Mouse (Mus musculus): ENCODE results near the gene Itpr1. TPM values are rescaled to one million over a fixed set of nuclear protein-coding genes. Genes with fewer than 3 reads are reported as not detected.
A peak's percentile ranks its signal among the peaks of the same experiment; 100 is the strongest.

Gene Itpr1
- total RNA-seq (2021): 100 to 1,000 TPM; 106 to 129 TPM
- long read RNA-seq, experiment 1, partial matches to known transcripts: 1 of 2 reads
- long read RNA-seq, experiment 1, other reads (novel, unspliced or antisense): 1 of 2 reads
- long read RNA-seq, experiment 2, partial matches to known transcripts: 14 of 24 reads
- long read RNA-seq, experiment 2, other reads (novel, unspliced or antisense): 10 of 24 reads

DNA sequence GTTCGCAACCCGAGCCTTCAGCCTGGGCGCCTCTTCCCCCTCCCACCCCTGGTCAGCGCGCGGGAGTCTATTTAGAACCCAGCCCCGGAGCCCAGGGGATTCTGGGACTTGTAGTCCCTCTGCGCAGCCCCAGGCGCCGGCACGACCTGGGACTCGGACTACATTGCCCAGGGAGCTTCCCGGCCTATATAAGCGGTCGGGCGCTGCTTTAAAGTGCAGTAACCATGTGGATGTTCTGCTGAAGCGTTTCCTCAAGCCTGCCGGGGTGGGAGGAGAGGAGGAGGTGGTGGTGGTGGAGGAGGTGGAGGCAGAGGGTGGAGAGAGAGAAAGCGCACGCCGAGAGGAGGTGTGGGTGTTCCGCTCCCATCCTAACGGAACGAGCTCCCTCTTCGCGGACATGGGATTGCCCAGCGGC, at the start of gene Itpr1:
Gene Itpr1 (plus strand): TSS at position 216 of the 415 bp plus-strand sequence.
- DNase-seq (ENCODE audit: low spot score in 2 of 2): peak; percentile 89 to 96

DNA sequence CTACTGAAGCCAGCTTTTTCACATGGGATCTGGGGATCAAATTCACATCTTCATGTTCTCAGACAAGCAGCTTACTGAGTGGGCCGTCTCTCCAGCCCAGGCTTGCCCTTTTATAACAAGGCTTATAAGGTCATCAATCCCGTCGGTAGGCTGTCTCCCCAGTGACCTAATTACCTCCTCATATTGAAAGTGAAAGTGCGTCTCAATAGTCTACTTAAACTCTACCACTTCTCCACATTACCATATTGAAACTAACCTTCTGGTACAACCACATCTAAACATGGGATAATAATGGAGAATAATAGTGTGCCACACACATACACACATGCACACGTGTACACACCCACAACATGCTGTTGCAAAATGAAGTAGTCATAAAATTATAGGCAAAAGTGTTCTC, 48.0 kb upstream of the Itpr1 start:
- no peak for DNase-seq (ENCODE audit: low spot score in 2 of 2)

DNA sequence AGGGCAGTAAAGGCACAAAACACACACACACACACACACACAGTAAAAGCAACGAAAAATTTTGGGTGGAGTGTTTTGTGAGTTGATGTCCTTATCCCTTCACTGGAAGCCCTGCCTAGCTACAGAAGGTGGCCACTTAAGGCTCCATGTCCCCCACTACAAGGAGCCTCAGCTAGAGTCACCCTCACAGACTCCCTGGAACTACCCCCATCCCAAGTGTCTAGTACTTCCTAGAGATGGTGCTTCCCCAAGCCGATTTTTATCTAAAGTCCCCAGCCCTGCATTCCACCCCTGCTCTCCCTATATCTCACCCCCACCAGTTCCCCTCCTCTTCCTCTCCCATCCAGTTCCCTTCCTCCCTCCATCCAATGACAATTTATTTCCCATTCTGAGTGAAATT, 47.3 kb upstream of the Itpr1 start:
- no peak for DNase-seq (ENCODE audit: low spot score in 2 of 2)

DNA sequence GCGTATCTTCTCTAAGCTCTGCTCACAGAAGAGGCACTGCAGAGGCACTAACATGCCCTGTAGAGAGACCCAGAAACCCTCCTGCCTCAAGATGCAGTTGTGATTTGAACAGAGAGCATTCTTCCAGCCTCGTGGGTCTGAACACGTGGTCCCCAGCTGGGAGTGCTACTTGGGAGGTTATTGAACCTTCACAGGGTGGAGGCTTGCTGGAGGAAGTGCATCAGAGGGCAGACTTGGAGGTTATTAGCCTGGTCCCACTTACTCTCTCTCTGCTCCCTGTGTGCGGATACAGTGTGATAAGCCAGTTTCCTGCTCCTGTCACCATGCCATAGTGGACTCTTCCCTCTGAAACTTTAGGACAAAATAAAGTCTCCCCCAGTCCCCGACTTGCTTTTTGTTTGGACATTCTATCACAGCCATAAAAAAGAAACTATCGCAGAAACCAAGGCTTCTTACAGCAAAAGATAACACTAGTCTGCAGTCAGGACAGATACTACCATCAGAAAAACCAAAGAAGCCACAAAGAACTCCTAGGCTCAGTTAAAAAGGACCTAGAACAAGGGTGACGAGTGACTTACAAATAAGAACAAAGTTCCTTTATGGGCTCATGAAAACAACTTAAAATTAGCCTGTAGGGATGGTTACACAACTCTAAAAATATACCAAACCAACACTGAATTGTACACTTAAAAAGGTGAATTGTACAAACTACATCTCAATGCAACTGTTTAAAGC, 44.8 kb upstream of the Itpr1 start:
- no peak for DNase-seq (ENCODE audit: low spot score in 2 of 2)

DNA sequence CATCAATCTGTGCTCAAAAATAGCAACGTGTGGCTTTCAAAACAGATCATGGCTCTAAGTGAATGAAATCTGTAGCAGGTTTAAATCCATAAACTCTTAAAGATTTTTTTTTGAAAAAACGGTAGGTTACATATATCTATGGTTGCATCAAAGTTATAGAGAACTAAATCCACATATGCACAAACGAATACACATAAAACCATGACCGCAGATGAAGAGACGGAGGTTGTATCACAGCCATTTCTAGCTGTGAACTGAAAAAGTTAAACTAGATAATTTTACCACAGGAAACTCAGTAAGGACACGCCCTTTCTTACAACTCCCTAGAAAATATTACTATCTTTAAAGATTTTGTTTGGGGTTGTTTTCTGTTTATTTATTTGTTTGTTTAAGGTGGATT, 44.2 kb upstream of the Itpr1 start:
- no peak for DNase-seq (ENCODE audit: low spot score in 2 of 2)

DNA sequence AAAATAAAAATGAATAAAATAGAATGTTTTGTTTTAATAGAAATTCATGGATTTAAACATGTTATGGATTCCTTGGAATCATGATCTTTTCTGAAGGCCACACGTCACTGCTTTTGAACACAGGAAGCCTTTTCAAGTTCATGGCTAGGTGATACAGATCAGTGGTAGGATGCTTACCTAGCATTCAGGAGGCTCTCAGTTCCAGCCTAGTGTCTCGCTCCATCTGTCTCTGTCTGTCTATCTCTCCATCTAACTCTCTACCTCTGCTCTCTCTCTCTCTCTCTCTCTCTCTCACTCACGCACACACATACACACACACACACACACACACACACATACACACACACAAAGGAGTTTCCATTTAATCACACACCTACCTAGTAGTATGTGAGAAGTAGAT, 43.4 kb upstream of the Itpr1 start:
- DNase-seq (ENCODE audit: low spot score in 2 of 2): no peak

DNA sequence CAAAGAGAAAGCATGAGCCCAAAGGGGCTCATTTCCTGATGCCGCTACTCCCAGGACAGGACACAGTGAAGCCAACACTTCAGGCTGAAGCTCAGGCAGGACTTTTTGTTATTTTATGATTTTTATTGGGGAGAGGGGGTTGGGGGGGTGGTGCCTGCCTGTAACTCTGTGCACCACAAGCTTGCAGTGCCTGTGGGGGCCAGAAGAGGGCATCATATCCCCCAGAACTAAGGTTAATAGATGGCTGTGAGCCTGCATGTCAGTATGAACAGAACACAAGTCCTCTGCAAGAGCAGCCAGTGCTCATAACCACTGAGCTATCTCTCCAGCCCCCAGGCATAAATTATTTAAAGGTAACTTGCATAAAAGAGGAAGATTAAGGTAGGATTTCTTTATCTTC, 40.7 kb upstream of the Itpr1 start:
- no peak for DNase-seq (ENCODE audit: low spot score in 2 of 2)

DNA sequence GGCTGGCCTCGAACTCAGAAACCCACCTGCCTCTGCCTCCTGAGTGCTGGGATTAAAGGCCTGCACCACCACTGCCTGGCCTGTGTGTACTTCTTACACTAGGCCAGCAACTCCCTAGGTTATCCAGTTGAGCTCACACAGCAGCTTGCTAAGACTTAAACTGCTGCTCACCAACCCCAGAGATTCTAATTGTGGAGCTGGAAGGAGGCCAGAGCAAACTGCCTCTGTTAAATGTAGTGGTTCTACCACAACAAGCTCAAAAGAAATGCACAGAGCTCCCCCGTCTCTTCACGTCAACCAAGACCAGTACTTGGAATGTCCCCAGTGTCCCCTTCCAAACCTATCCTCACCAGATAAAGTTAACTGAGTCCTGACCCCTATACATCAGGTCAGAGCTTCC, 38.7 kb upstream of the Itpr1 start:
- no peak for DNase-seq (ENCODE audit: low spot score in 2 of 2)

DNA sequence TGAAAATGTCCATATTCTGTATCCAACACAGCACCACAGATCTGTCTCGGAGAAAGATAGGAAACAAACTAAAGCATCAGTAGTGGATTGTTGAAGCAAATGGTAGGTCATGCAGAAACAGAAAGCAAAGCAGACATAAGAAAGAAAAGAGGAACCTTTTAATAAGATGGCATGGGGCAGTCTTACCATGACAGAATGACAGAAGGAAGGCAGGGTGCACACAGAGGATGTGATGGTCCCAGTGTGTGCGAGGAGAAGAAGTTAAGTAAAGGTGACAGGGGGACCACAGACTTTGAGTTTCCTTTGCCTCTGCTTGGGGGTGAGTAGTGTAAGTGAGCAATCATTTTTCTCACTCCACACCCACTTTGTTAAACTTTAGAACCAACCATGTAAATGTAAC, 33.8 kb upstream of the Itpr1 start:
- DNase-seq (ENCODE audit: low spot score in 2 of 2): no peak

DNA sequence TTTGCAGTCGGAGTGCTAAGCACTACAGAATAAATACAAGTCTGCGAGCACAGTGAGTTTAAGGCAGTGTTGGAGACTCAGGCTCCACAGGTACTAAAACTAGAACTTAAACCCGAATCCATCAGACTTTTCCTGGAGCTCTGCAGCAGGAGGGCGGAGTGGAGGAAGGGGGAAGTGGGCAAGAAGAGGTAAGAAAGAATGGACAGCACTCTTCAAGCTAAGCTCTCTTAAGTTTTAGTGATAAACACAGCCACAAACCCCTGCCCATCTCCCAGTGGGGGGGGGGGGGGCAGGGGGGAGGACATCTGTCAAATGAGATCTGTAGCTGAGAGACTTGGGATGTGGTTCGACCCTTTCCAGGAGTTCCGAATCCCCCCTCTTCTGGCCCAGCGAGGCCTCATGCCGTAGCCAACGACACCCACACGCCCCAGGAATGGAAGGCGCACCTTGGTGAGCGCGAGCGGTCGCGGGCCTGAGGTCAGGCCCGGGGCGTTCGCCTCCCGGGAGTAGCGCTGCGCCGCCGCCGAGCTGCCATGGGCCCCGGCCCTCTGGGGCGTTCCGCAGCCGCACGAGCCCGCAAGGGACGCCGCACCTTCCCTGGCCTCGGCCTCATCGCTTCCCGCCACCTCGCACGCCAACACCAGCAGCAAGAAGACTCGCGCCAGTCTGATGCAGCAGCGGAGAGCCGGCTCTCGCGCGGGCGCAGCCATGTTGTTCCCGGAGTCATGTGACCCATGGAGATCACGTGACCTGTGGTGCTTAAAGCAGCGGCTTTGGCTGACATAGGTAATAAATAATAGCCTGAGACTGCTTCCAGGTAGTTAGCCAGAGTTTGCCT, 27.8 kb upstream of the Itpr1 start, which contains the start of gene Sumf1:
Gene Sumf1 (minus strand): TSS at position 736 of the 838 bp plus-strand sequence.
- peak; percentile 77 to 79 for DNase-seq (ENCODE audit: low spot score in 2 of 2)

DNA sequence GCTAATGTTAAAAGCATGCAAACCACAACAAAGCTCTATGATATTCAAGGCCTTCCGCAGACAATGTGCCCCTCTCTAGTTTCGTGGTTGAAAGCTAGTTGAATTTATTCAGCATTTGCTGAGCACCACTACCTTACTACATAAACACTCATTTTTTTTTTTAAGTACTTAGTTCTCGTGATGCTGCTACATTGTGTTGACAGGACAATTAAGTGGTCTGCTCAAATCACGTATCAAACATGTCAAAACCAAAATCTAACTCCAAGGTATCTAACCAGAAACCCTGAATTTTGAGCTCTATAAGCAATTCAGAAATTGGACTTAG, 27.2 kb upstream of the Itpr1 start:
- no peak for DNase-seq (ENCODE audit: low spot score in 2 of 2)

DNA sequence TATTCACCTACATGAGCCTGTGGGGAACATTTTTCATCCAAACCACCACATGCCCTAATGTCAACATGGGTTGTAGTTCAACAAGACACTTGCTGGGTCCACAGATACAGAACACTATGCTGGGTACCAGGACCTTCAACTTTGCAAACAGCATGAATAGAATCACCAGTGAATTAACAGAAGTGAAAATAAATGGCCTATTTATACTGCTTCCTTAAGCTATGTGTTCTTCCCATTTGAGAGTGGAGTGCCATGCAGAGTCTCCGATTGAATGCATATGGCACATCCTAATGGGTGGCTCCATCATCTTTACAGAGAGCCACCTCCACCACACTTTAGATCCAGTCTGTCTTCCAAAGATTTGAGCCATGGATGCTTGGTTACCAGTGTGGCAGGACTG, 22.2 kb upstream of the Itpr1 start:
- no peak for DNase-seq (ENCODE audit: low spot score in 2 of 2)

DNA sequence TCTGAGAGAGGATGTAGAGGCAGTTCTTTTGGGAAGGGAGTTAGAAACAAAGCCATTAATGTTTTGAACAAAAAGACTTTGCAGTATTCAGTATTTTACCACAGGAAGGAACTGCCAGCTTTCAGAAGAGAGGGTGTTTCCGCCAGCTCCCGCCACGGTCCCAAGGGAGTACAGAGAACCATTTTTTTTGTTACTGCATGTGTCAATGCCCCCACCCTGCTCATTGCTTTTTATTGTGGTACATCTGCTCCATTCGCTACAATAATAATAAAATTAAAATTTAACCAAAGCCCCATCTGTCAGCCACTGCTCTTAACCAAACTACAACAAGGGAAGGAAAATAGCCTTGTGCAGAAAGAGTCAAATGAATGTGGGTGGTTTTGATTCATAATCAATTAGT, 20.3 kb upstream of the Itpr1 start:
- DNase-seq (ENCODE audit: low spot score in 2 of 2): no peak

DNA sequence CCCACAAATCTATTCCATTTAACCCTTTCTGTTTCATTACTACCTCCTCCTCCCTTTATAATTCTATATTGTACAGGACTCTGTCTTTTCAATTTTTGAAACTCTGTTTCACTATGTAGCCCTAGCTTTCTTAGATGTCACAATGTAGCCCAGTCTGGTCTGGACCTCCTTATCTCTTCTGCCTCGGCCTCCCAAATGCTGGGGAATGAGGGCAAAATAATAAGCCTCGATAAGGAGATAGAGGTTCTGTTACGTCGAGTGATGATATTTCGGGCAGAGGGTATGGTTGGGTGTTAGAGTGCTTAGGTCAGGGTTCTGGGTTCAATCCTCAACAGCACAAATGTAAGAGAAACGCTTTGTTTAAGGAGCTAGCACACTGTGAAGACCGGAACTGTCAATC, 16.2 kb upstream of the Itpr1 start:
- no peak for DNase-seq (ENCODE audit: low spot score in 2 of 2)

DNA sequence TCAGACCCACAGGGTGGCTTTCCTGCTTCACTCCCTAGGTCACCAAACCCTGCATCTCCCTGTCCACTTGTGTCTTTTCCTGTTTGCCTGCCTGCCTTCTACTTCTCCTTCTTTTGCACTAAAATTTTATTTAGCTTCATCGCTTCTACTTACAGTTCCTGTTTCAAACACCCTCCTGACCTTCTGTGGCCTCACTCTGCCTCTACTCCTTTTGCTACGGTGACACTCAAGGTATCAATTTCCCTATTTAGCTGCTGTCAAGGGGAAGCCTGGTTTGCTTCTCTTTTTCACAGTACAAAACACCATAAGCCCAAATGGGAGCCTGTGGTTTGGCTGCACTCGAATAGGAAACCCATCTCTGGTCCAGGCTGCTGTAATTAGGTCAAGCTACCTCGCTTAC, 15.8 kb upstream of the Itpr1 start:
- DNase-seq (ENCODE audit: low spot score in 2 of 2): no peak

DNA sequence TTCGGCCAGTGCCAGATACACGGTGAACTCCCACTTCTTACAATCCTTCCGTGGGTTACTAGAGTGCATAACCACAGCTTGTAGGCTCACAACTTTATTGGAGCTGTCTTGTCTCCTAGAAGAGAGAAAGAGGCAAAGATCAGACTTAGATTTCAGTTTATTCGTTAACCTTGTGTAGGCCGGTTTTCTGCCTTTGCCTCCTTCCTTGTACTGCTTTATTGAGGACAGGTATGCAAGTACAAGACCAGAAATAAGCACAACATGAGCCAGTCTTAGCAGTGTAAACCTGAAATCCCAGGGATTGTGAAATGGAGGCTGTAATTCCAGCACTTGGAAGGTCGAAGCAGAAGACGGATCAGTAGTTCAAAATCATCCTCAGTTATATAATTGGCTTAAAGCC, 14.6 kb upstream of the Itpr1 start:
- no peak for DNase-seq (ENCODE audit: low spot score in 2 of 2)

DNA sequence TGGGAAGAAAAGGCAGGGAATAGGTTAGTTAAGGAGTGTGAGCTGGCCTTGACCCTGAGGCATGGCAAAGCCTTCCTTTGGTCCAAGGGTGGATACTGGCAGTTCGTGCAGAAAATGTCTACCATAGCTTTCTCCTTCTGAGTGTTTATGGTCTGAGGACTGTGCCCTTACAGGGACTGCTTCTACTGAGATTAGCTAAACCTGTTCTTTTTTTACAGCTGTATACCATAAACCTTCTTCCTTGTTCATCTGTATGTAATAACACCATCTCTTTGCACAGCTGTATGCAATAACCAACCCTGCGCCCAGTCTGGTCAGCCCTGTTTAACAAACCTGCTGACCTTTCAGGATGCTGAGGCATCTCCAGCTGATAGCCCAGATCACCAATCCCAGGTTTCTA, 8.6 kb upstream of the Itpr1 start:
- no peak for DNase-seq (ENCODE audit: low spot score in 2 of 2)

DNA sequence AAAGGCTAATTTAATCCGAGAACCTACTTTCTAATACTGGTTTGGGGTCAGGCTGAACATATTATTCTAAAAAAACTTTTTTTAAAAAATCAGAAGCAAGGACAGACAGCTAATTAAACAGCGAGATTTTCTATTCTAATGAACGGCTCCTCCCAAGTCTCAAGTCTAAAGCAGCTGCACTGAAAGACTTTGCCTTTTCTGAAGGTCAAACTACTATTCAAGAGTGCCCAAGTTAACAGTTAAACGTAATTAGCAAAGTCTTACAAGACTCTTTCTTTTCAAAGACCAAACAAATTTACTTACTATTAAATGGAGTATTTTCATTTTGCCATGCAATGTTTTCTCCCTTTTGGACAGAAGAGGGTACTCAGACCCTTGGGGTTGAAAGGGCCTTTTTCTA, 6.8 kb upstream of the Itpr1 start:
- DNase-seq (ENCODE audit: low spot score in 2 of 2): no peak

DNA sequence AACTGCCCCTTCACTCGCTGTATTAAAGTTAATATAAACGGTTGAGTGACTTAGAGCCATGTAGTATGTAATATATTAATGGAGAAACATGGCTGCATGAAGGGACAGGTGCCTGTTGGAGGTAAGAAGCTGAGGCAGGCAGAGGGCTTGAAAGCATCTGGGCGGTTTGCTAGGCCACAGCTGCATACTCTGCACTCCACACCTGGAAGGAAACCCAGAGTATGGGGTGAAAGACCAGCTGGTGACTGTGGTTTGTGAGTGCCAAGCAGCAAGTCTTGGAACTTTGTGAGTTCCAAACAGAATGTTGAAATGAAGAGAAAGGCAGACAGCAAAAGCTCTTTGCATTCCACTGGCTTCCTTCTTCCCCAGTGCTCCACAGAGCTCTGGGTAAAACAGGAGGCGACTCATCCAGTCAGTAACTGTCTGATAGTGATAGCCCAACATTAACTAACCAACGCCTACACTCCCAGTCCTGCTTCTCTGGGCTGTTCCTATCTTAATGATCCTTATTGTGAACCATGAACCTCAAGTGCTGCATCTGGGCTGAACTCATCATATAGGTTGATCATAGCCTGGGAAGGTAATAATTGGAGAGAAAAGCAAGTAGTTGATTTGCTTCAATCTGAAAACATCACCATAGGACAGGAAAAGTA, 5.9 kb upstream of the Itpr1 start:
- no peak for DNase-seq (ENCODE audit: low spot score in 2 of 2)

DNA sequence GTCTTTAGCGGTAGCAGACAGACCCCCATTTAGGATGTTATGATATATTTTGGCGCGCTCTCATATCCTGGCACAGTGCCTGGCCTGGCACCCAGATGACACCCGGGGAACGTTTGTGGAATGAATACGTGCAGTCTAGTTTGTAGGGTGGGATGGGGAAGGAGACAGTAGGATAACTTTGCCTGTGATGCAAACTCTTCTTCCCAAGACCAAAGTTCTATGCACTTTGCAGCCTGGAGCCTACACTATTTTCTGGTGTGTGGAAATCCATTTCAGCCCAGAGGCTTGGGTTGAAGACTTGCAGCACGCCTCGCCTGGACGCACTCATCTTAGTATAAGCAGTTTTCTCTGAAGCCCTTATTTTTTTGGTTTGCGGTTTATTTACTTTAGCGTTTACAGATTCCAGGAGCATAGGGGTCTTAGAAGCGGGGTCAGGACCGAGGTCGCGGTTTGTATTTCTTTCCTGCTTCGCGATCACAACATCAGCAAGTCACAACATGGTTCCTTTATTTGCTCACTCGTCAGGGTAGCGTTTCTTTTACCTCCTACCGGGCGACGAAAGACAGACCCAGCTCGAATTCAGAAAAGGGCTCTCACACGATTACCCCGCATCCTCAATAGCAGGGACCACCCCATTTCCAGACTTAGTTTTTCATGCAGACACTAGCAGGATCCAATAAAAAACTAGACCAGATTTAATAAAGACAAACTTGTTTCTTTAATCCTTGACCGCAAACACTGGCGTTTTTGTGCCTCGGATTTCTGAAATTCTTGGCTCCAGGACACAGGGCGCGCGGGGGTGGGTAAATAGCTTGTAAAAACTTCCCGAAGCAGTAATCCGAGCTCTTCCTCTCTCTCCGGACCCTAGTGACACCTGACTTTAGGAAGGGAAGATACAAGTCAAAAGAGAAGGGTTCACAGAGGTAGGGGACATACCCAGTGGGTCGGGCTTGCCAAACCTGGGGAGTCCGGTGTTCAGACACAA, 708 bp upstream of the Itpr1 start:
- no peak for DNase-seq (ENCODE audit: low spot score in 2 of 2)

Data from adrenal gland, postnatal 4 days (tissue).